Mouse (Mus musculus) kidney, postnatal 0 days (tissue): ENCODE results near the gene Qrich2. TPM values are rescaled to one million over a fixed set of nuclear protein-coding genes. Genes with fewer than 3 reads are reported as not detected.

Source experiments
- ATAC-seq: fragments of 200-750 bp; cut with Nextera tagmentation; replicated peaks from 2 replicates; pipeline ENCODE4 v1.8.0; 2017; ENCODE audit warnings: low read depth, moderate number of reproducible peaks, moderate TSS enrichment, moderate library complexity; ENCODE audit not compliant: low FRiP score
- DNase-seq: peaks from one replicate; pipeline ENCODE4 v3.0.0-alpha.2; 2016; ENCODE audit warnings: low spot score
- H3K27ac ChIP-seq: fragments of 300-500 bp; sonication (generic); 2 replicates; pipeline ENCODE4 v1.5.1; 2014; ENCODE audit warnings: mild to moderate bottlenecking
- H3K27me3 ChIP-seq: fragments of 300-500 bp; sonication (generic); 2 replicates; pipeline ENCODE4 v1.6.1; 2014; ENCODE audit warnings: low read length, mixed read lengths; ENCODE audit not compliant: insufficient read depth
- H3K36me3 ChIP-seq: fragments of 300-500 bp; sonication (generic); 2 replicates; pipeline ENCODE4 v1.6.1; 2014; ENCODE audit warnings: low read length, mixed read lengths; ENCODE audit not compliant: insufficient read depth
- H3K4me1 ChIP-seq: fragments of 300-500 bp; sonication (generic); replicated peaks from 2 replicates; pipeline ENCODE4 v1.6.1; 2014; ENCODE audit warnings: antibody characterized with exemption, low read length, mixed read lengths; ENCODE audit not compliant: insufficient read depth
- H3K4me2 ChIP-seq: fragments of 300-500 bp; sonication (generic); 2 replicates; pipeline ENCODE4 v1.6.1; 2014; ENCODE audit warnings: mild to moderate bottlenecking, low read length, moderate library complexity, mixed read lengths
- H3K4me3 ChIP-seq: fragments of 300-500 bp; sonication (generic); replicated peaks from 2 replicates; pipeline ENCODE4 v1.5.1; 2014; ENCODE audit warnings: low read depth, low read length
- H3K9ac ChIP-seq: fragments of 300-500 bp; sonication (generic); 2 replicates; pipeline ENCODE4 v1.6.1; 2014; ENCODE audit warnings: low read depth, low read length
- H3K9me3 ChIP-seq: fragments of 300-500 bp; sonication (generic); replicated peaks from 2 replicates; pipeline ENCODE4 v1.6.1; 2016; ENCODE audit warnings: low read length, inconsistent platforms, mixed read lengths
- CTCF ChIP-seq: IDR thresholded peaks from 2 replicates; pipeline ENCODE4 v1.5.1; 2016; ENCODE audit warnings: antibody characterized with exemption, low read depth, mild to moderate bottlenecking, moderate library complexity
- whole genome bisulfite sequencing: fragments of 180-500 bp; shearing (Covaris S2); extraction: QIAGEN DNeasy Blood & Tissue Kit; methylation state at CpG from one replicate; pipeline ENCODE4 v1.1.7; 2014; 5-methylcytosine and 5-hydroxymethylcytosine counted together
- polyA plus RNA-seq: library from polyadenylated mRNA; unstranded; fragments of >200 nt; fragmentation: Nextera tagmentation; extraction: Ambion mirVana; gene quantifications from 2 replicates; pipeline ENCODE4 v1.2.1, GENCODE M21; 2015

Gene Qrich2
- polyA plus RNA-seq, 1 experiment from 2014 or later, result 0.24 TPM

- no peaks in the 10 kb centered on the region for H3K27me3 ChIP-seq
- H3K4me2 ChIP-seq, result no peak overlapping the region
- ATAC-seq (no peak), DNase-seq (no peak)
- H3K9me3 ChIP-seq, result no peaks in the 10 kb centered on the region
- no peak overlapping the region for H3K4me3 ChIP-seq
- no peaks in the 10 kb centered on the region for H3K36me3 ChIP-seq
- no peak overlapping the region for H3K9ac ChIP-seq
- 83% methylated on average over 8 of the region's 8 CpGs for WGBS
- H3K27ac ChIP-seq, result no peak overlapping the region
- TF ChIP-seq CTCF, result no peak
- H3K4me1 ChIP-seq, result no peaks in the 10 kb centered on the region
Observed at GRCm38 (mm10) chr11:116456234-116456633, 9.8 kb downstream of the Qrich2 start.

- Histone ChIP-seq H3K36me3 (no peaks in the 10 kb centered on the region), H3K9me3 (peaks cover 4% of the 10 kb centered on the region; the same call in 1 of the 2 replicates), H3K9ac (no peak overlapping the region), H3K27me3 (no peaks in the 10 kb centered on the region), H3K4me3 (no peak overlapping the region), H3K4me1 (no peaks in the 10 kb centered on the region), H3K4me2 (no peak overlapping the region), H3K27ac (no peak overlapping the region)
- DNase-seq (no peak), ATAC-seq (no peak)
- 83% methylated on average over 10 of the region's 10 CpGs for WGBS
- no peak for TF ChIP-seq CTCF
Observed at GRCm38 (mm10) chr11:116453889-116454288, 12.2 kb downstream of the Qrich2 start.

DNA sequence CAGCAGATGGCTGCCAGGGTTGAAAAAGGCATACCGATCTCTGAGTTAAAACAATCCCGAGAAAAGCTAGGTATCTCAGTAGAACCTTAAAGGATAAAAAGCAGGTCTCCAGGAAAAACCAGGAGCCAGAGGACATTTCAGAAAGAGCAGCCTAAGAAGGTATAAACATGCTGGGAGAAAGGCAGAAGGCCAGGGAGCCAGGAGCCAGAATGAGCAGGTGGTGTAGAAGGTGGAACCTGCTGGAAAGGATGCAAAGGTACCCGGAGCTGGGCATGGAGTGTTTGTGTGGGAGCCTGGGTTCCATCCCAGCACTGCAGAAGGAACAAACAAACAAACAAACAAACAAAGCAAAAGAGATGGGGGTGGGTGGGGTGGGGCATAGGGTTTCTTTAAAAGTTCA, 16.7 kb downstream of the Qrich2 start:
- Histone ChIP-seq H3K36me3 (no peaks in the 10 kb centered on the region), H3K27me3 (no peaks in the 10 kb centered on the region)
- 96% methylated on average over 3 of the region's 3 CpGs for WGBS

DNA sequence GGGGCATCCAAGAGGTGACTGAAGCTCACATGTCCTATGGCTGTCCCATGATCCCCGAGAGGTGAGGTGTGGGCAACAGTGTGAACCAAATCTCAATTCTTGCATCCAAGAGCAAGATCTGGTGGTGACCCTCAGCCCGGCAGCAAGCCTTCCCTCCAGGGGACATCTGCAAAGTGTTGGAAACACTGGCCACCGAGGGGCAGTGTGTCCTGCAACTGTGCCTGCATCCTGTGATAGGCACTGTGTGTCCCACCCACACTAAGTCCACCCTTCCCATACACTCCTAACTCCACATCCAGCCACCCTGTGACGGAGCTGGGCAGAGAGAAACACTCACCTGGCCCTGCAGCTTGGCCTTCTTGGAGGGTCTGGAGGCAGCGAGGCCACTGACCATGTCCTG, 18.2 kb downstream of the Qrich2 start:
- 69% methylated on average over 5 of the region's 5 CpGs for WGBS
- DNase-seq, result no peak
- peaks cover 4% of the 10 kb centered on the region; the same call in 1 of the 2 replicates for H3K9me3 ChIP-seq
- H3K36me3 ChIP-seq, result no peaks in the 10 kb centered on the region
- TF ChIP-seq CTCF, result peak; percentile 53
- no peaks in the 10 kb centered on the region for H3K27me3 ChIP-seq
- H3K4me3 ChIP-seq, result no peak overlapping the region
- H3K4me1 ChIP-seq, result peaks cover 6% of the 10 kb centered on the region; the same call in 1 of the 2 replicates
- H3K9ac ChIP-seq, result no peak overlapping the region
- H3K4me2 ChIP-seq, result no peak overlapping the region
- H3K27ac ChIP-seq, result no peak overlapping the region
- ATAC-seq, result no peak

More for the DNA sequence above, 16.7 kb downstream of the Qrich2 start:
- Histone ChIP-seq H3K27ac (no peak overlapping the region), H3K9ac (no peak overlapping the region), H3K4me3 (no peak overlapping the region), H3K4me2 (no peak overlapping the region), H3K9me3 (peaks cover 4% of the 10 kb centered on the region; the same call in 1 of the 2 replicates), H3K4me1 (peaks cover 6% of the 10 kb centered on the region; the same call in 1 of the 2 replicates)
- ATAC-seq (no peak), DNase-seq (no peak)
- TF ChIP-seq CTCF, result no peak

- H3K36me3 ChIP-seq, result no peaks in the 10 kb centered on the region
- H3K4me3 ChIP-seq, result no peak overlapping the region
- H3K4me1 ChIP-seq, result peaks cover 6% of the 10 kb centered on the region; the same call in 1 of the 2 replicates
- DNase-seq (no peak), ATAC-seq (peak; percentile 19; the same call in 1 of the 2 replicates)
- H3K9ac ChIP-seq, result 0 out of 2 replicates have a peak overlapping the region, but pooled peaks have one; percentile 44
- 20% methylated on average over 19 of the region's 19 CpGs for WGBS
- no peak overlapping the region for H3K4me2 ChIP-seq
- no peak overlapping the region for H3K27ac ChIP-seq
- H3K27me3 ChIP-seq, result no peaks in the 10 kb centered on the region
- TF ChIP-seq CTCF, result no peak
- peaks cover 4% of the 10 kb centered on the region; the same call in 1 of the 2 replicates for H3K9me3 ChIP-seq
Observed at GRCm38 (mm10) chr11:116446308-116446887, 19.6 kb downstream of the Qrich2 start.

DNA sequence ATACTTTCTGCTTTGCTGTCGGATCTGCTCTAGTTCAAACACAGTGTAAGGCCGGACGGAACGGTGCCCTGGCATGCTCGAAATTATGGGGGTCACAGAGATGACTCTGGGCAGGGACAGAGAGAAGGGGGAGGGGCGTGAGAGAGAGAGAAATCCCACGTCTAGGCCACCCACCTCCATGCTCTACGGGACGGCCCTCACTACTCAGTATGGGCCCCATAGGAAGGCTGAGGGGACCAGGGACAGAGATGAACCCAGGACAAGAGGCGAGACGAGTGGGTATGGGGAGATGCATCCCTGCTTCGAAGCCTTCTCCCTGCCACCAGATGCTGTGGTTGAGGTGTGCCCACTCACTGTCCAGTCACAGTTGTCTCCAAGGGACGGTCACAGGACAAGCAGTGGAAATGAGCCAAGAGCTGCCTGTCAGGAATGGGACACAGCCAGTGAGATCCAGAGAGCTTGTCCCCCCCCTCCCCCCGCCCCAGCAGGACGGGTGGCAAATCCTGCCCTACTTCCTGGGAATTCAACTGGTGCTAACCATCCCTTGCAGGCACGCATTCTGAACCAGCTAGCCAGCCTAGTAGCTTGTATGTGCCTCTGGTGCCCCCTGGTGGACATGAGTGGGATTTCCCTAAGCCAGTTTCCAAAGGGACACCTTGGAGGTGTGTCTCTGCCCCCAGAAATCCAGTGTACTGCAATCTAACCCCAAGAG, 20.3 kb downstream of the Qrich2 start:
- peaks cover 2% of the 10 kb centered on the region; the same call in 1 of the 2 replicates for H3K9me3 ChIP-seq
- peaks cover 6% of the 10 kb centered on the region; the same call in 1 of the 2 replicates for H3K4me1 ChIP-seq
- WGBS, result 18% methylated on average over 16 of the region's 16 CpGs
- no peak overlapping the region for H3K4me2 ChIP-seq
- H3K27ac ChIP-seq, result no peak overlapping the region
- peak; percentile 99 for TF ChIP-seq CTCF
- DNase-seq (peak; percentile 93), ATAC-seq (peak; percentile 14)
- no peak overlapping the region for H3K4me3 ChIP-seq
- no peaks in the 10 kb centered on the region for H3K27me3 ChIP-seq
- no peak overlapping the region for H3K9ac ChIP-seq
- H3K36me3 ChIP-seq, result no peaks in the 10 kb centered on the region
